Mouse (Mus musculus) gastrocnemius, postnatal 10 days (tissue): ENCODE results near the gene Dzank1. TPM values are rescaled to one million over a fixed set of nuclear protein-coding genes. Genes with fewer than 3 reads are reported as not detected.

Experiments
- total RNA-seq, 2 experiments: library from RNA; stranded (reverse); gene quantifications; 2 replicates each; pipeline ENCODE4 v1.2.3; 2021

Dzank1 gene
- total RNA-seq, 2 experiments from 2014 or later, result 0.68 to 1.2 TPM

Other genes starting within 250 kb of the Dzank1 start
- gene Ovol2, start 195.3 kb downstream of the Dzank1 start, total RNA-seq, result not detected
- gene Kat14, start 158.4 kb downstream of the Dzank1 start, total RNA-seq, result 10 to 100 TPM; 21.9 to 22.3 TPM
- 1 to 10 TPM; 3.2 to 9.1 TPM for gene Pet117, start 158.4 kb downstream of the Dzank1 start, total RNA-seq
- gene Polr3f, start 304 bp upstream of the Dzank1 start, total RNA-seq, result 10 to 100 TPM; 11.8 TPM
- gene Rbbp9, start 23.5 kb upstream of the Dzank1 start, total RNA-seq, result 1 to 10 TPM; 9.0 to 9.9 TPM
- 10 to 100 TPM; 15.1 to 21.3 TPM for gene Sec23b, start 28.8 kb upstream of the Dzank1 start, total RNA-seq
- gene Smim26, start 66.6 kb upstream of the Dzank1 start, total RNA-seq, result 10 to 100 TPM; 45.4 to 49.9 TPM
- 10 to 100 TPM; 14.2 to 15.8 TPM for gene Dtd1, start 72.5 kb upstream of the Dzank1 start, total RNA-seq